Mouse (Mus musculus): ENCODE measurements around the gene Rdh16. TPM values are rescaled to one million over a fixed set of nuclear protein-coding genes. Genes with fewer than 3 reads are reported as not detected.
"Not testable (repeated sequence)": the region's sequence is repeated elsewhere in the genome, so short reads cannot be mapped to it uniquely, and the experiment has no call there.

Gene Rdh16
- polyA plus RNA-seq, 1 experiment from 2014 or later = not detected

DNA sequence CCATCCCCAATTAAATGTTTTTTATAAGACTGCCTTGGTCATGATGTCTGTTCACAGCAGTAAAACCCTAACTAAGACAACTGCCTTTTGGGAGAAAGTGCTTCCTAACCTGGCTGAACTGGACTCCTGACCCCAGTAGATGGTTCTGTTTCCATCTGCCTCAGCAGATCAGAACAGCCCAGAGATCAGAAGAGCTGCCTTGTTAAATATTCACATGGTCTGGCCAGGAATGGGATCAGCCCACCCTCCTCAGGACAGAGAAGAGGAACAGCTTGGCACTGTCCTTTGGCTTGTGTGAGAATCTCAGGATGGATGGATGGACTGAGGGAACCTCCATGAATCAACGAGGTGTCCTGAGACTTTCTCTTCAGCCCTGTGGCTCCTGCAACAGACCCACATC is 1.7 kb upstream of the Rdh16 start:
- H3K27me3 ChIP-seq (ENCODE audit: insufficient read depth, poor library complexity, severe bottlenecking) = no peaks in the 10 kb centered on the region
- H3K36me3 ChIP-seq = no peaks in the 10 kb centered on the region
- H3K27ac ChIP-seq = no peak overlapping the region
- no peaks in the 10 kb centered on the region for H3K9me3 ChIP-seq
- no peaks in the 10 kb centered on the region for H3K4me1 ChIP-seq (replicated peaks)
- DNase-seq (ENCODE audit: low spot score) = no peak
- no peak overlapping the region for H3K4me3 ChIP-seq
- WGBS = 68% methylated on average over 1 of the region's 1 CpGs

- Histone ChIP-seq H3K27me3 (ENCODE audit: insufficient read depth, poor library complexity, severe bottlenecking) (no peaks in the 10 kb centered on the region), H3K4me3 (no peak overlapping the region), H3K27ac (no peak overlapping the region), H3K36me3 (no peaks in the 10 kb centered on the region), H3K9me3 (no peaks in the 10 kb centered on the region), H3K4me1 (replicated peaks) (no peaks in the 10 kb centered on the region)
- 96% methylated on average over 2 of the region's 2 CpGs for WGBS
- DNase-seq (ENCODE audit: low spot score) = no peak
Observed at GRCm38 (mm10) chr10:127801612-127802011, 660 bp downstream of the Rdh16 start.

- Histone ChIP-seq H3K4me3 (no peak overlapping the region), H3K27me3 (ENCODE audit: insufficient read depth, poor library complexity, severe bottlenecking) (no peaks in the 10 kb centered on the region), H3K36me3 (no peaks in the 10 kb centered on the region), H3K4me1 (replicated peaks) (no peaks in the 10 kb centered on the region), H3K9me3 (no peaks in the 10 kb centered on the region), H3K27ac (no peak overlapping the region)
- DNase-seq (ENCODE audit: low spot score) = no peak
- WGBS = 84% methylated on average over 5 of the region's 5 CpGs
Observed at GRCm38 (mm10) chr10:127802236-127802635, 1.3 kb downstream of the Rdh16 start.

DNA sequence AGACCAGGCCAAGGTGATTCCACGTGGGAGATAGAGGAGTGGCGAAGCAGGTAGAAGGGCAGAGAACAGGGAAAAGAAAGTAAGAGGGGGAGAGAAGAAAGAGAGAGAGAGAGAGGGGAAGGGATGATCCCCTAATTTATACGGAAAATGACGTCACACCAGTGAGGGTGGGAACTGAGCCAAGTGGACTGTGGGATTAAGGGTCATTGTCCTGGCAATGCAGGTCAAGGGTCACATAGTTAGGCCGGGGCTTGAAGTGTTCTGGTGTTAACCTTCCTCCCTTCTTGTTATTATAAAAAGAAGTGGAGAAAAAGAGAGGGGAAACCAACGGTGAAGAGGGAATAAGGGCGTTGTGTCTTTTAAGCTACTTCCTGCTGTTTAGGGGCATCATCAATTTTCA is 3.5 kb downstream of the Rdh16 start:
- no peak overlapping the region for H3K27ac ChIP-seq
- no peaks in the 10 kb centered on the region for H3K9me3 ChIP-seq
- H3K27me3 ChIP-seq (ENCODE audit: insufficient read depth, poor library complexity, severe bottlenecking) = no peaks in the 10 kb centered on the region
- no peak overlapping the region for H3K4me3 ChIP-seq
- no peaks in the 10 kb centered on the region for H3K4me1 ChIP-seq (replicated peaks)
- DNase-seq (ENCODE audit: low spot score) = no peak
- WGBS = 56% methylated on average over 7 of the region's 7 CpGs
- H3K36me3 ChIP-seq = no peaks in the 10 kb centered on the region

DNA sequence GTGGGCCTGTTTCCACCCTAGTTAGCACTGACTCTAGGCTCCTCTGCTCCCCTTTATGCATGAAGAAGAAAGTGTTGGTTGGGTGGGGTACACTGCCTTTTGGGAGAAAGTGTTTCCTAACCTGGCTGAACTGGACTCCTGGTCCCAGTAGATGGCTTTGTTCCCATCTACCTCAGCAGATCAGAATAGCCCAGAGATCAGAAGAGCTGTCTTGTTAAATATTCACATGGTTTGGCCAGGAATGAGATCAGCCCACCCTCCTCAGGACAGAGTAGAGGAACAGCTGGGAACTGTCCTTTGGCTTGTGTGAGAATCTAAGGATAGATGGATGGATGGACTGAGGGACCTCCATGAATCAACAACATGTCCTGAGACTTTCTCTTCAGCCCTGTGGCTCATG is 14.9 kb downstream of the Rdh16 start:
- Histone ChIP-seq H3K4me1 (replicated peaks) (no peaks in the 10 kb centered on the region), H3K27ac (no peak overlapping the region), H3K4me3 (no peak overlapping the region), H3K9me3 (peaks cover 13% of the 10 kb centered on the region; the same call in 1 of the 2 replicates), H3K27me3 (ENCODE audit: insufficient read depth, poor library complexity, severe bottlenecking) (no peaks in the 10 kb centered on the region), H3K36me3 (no peaks in the 10 kb centered on the region)
- DNase-seq (ENCODE audit: low spot score) = no peak

GRCm38 (mm10) chr10:127817268-127817910 is 16.4 kb downstream of the Rdh16 start:
- H3K4me3 ChIP-seq; DNase-seq (ENCODE audit: low spot score); H3K4me1 ChIP-seq (replicated peaks); H3K27ac ChIP-seq; H3K36me3 ChIP-seq; H3K27me3 ChIP-seq (ENCODE audit: insufficient read depth, poor library complexity, severe bottlenecking): not testable (repeated sequence)
- peaks cover 15% of the 10 kb centered on the region; the same call in 1 of the 2 replicates for H3K9me3 ChIP-seq
- 79% methylated on average over 4 of the region's 4 CpGs for WGBS

- DNase-seq (ENCODE audit: low spot score) = not testable (repeated sequence)
Observed at GRCm38 (mm10) chr10:127821806-127822205, 20.9 kb downstream of the Rdh16 start.

DNA sequence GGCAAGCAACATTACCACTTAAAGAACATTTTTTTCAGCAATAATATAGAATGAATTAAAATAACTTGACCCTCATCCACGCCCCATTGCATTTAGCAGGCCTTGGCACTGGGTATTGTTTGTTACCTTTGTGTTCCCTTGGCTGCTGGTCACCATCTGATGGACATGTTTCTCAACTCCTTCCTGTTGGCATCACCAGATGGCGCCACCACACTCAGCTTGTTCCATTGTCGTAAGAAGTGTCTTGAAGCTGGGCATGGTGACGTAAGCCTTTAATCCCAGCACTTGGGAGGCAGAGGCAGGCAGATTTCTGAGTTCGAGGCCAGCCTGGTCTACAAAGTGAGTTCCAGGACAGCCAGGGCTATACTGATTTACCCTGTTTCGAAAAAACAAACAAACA is 24.4 kb downstream of the Rdh16 start:
- 80% methylated on average over 6 of the region's 6 CpGs for WGBS
- Histone ChIP-seq H3K27me3 (ENCODE audit: insufficient read depth, poor library complexity, severe bottlenecking) (no peaks in the 10 kb centered on the region), H3K4me3 (no peak overlapping the region), H3K27ac (no peak overlapping the region), H3K36me3 (no peaks in the 10 kb centered on the region), H3K4me1 (replicated peaks) (no peaks in the 10 kb centered on the region), H3K9me3 (peaks cover 4% of the 10 kb centered on the region; the same call in 1 of the 2 replicates)
- DNase-seq (ENCODE audit: low spot score) = peak; percentile 8

More at GRCm38 (mm10) chr10:127821806-127822205, 20.9 kb downstream of the Rdh16 start:
- H3K27ac ChIP-seq; H3K4me3 ChIP-seq; H3K27me3 ChIP-seq (ENCODE audit: insufficient read depth, poor library complexity, severe bottlenecking); H3K4me1 ChIP-seq (replicated peaks); H3K36me3 ChIP-seq: not testable (repeated sequence)
- peaks cover 15% of the 10 kb centered on the region; the same call in 1 of the 2 replicates for H3K9me3 ChIP-seq
- WGBS = 90% methylated on average over 2 of the region's 2 CpGs

DNA sequence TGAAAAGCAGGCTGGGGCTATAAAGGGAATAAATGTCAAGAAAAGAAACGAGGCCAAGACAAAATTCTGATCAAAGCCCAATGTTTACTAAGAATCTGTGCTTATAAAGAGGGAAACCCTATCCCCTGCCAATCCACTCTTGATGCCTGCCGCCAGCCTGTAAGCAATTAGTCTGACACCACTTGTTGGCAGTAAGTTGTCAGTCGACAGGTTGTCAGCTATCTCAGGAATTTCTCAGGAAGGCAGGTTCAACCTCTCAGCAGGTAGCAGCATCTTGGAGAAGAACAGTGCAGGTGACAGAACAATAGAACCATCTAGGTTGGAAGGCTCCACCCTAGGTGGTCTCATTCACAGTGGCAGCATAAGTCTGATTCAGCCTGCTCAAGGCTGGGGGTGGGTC is 28.2 kb downstream of the Rdh16 start:
- H3K27me3 ChIP-seq (ENCODE audit: insufficient read depth, poor library complexity, severe bottlenecking) = no peaks in the 10 kb centered on the region
- no peak for DNase-seq (ENCODE audit: low spot score)
- H3K4me1 ChIP-seq (replicated peaks) = no peaks in the 10 kb centered on the region
- H3K4me3 ChIP-seq = no peak overlapping the region
- WGBS = 81% methylated on average over 3 of the region's 3 CpGs
- no peaks in the 10 kb centered on the region for H3K36me3 ChIP-seq
- no peak overlapping the region for H3K27ac ChIP-seq
- peaks cover 5% of the 10 kb centered on the region; the same call in 1 of the 2 replicates for H3K9me3 ChIP-seq

DNA sequence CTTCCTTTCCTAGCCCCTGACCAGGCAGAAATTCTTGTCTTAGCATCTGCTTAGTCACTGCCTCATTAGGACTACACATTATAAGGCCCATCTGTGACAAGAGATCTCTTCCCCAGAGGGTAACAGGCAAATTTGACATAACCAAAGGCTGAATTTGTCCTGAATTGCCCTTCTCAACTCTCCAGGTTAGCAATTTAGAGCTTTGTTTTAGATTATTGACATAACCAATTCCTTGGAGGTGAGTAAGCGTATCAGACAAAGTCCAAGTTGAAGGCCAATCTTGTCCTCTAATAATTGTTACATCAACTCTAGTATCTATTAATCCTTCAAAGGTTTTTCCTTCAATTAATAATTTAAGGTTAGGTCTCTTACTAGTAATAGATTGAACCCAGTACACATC is 33.2 kb downstream of the Rdh16 start:
- 98% methylated on average over 1 of the region's 1 CpGs for WGBS
- not testable (repeated sequence) for DNase-seq (ENCODE audit: low spot score); H3K36me3 ChIP-seq; H3K27me3 ChIP-seq (ENCODE audit: insufficient read depth, poor library complexity, severe bottlenecking); H3K4me3 ChIP-seq; H3K4me1 ChIP-seq (replicated peaks); H3K27ac ChIP-seq
- peaks cover 10% of the 10 kb centered on the region; the same call in 1 of the 2 replicates for H3K9me3 ChIP-seq

DNA sequence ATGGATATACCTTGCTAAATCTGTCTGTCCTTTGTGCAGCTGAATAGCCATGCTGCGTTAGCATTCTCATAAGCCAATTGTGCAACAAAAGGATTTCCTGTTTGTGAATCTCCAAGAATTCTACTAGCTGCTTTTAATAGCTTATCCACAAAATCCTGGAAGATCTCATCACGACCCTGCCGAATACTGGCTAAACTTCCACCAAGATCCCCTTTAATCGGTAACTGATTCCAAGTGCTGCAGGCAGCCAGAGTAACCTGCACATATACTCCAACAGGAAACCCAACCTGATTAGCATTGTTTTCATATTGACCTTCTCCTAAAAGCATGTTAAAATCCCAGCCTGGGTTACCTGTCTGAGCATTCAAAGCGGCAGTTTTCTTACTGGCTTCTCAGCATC is 34.3 kb downstream of the Rdh16 start:
- H3K4me1 ChIP-seq (replicated peaks) = no peaks in the 10 kb centered on the region
- no peak overlapping the region for H3K4me3 ChIP-seq
- WGBS = 88% methylated on average over 5 of the region's 5 CpGs
- peaks cover 10% of the 10 kb centered on the region; the same call in 1 of the 2 replicates for H3K9me3 ChIP-seq
- no peak overlapping the region for H3K27ac ChIP-seq
- no peak for DNase-seq (ENCODE audit: low spot score)
- no peaks in the 10 kb centered on the region for H3K36me3 ChIP-seq
- no peaks in the 10 kb centered on the region for H3K27me3 ChIP-seq (ENCODE audit: insufficient read depth, poor library complexity, severe bottlenecking)

DNA sequence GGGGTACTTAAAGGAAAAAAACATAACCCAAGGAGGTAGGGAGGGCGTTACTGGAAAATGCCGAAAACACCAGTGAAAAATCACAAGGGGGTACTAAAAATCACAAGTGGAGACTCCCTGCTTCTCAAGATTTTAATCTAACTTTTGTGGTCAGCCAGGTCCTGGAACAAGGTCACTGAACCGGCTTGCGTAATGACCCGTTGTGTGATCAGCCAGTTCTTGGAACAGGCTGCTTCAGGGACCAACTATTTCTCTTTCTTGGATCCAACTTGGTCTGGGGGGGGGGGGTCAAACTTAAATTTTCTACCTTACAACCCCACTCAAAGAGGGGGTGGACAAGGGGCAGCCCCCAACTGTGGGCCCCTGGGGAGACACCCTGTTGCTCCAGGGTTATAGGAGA is 36.8 kb downstream of the Rdh16 start:
- H3K4me1 ChIP-seq (replicated peaks); H3K27ac ChIP-seq; DNase-seq (ENCODE audit: low spot score); H3K27me3 ChIP-seq (ENCODE audit: insufficient read depth, poor library complexity, severe bottlenecking); H3K4me3 ChIP-seq; H3K36me3 ChIP-seq; H3K9me3 ChIP-seq: not testable (repeated sequence)
- 94% methylated on average over 5 of the region's 5 CpGs for WGBS

DNA sequence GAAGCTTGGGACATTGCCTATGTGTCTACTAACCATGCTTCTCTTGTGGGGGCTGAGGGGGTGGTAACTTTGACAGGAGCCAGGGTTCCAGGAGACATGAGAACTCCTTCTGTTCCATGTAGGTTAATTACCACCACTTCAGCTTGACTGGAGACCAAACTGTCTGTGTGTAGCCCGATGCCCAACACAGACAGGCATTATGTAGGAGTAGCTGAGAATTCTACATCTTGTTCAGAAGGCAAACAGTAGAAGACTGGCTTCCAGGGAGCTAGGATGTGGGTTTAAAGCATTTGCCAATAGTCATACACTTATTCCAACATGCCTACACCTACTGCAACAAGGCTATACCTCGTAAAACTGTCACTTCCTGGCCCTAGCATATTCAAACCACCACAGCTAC is 37.6 kb downstream of the Rdh16 start:
- Histone ChIP-seq H3K27me3 (ENCODE audit: insufficient read depth, poor library complexity, severe bottlenecking) (no peaks in the 10 kb centered on the region), H3K27ac (no peak overlapping the region), H3K9me3 (peaks cover 6% of the 10 kb centered on the region; the same call in 1 of the 2 replicates), H3K4me1 (replicated peaks) (no peaks in the 10 kb centered on the region), H3K36me3 (no peaks in the 10 kb centered on the region), H3K4me3 (no peak overlapping the region)
- no peak for DNase-seq (ENCODE audit: low spot score)
- 88% methylated on average over 2 of the region's 2 CpGs for WGBS

GRCm38 (mm10) chr10:127840776-127841175 is 39.8 kb downstream of the Rdh16 start:
- DNase-seq (ENCODE audit: low spot score) = no peak
- Histone ChIP-seq H3K27me3 (ENCODE audit: insufficient read depth, poor library complexity, severe bottlenecking) (no peaks in the 10 kb centered on the region), H3K36me3 (no peaks in the 10 kb centered on the region), H3K9me3 (peaks cover 6% of the 10 kb centered on the region; the same call in 1 of the 2 replicates), H3K4me3 (no peak overlapping the region), H3K27ac (no peak overlapping the region), H3K4me1 (replicated peaks) (no peaks in the 10 kb centered on the region)
- 77% methylated on average over 2 of the region's 2 CpGs for WGBS

All from hindbrain, embryonic 10.5 days (tissue).